Mouse (Mus musculus) neural tube, embryonic 13.5 days (tissue): ENCODE measurements around the gene Qprt. TPM values are rescaled to one million over a fixed set of nuclear protein-coding genes. Genes with fewer than 3 reads are reported as not detected.

Experiments
- ATAC-seq: fragments of 200-750 bp; cut with Nextera tagmentation; 2 replicates; pipeline ENCODE4 v1.8.0; 2017; ENCODE audit warnings: low read depth, mild to moderate bottlenecking, moderate TSS enrichment, moderate library complexity
- H3K27ac ChIP-seq: fragments of 300-500 bp; sonication (generic); replicated peaks from 2 replicates; pipeline ENCODE4 v1.5.1; 2015; ENCODE audit warnings: moderate library complexity, mild to moderate bottlenecking, inconsistent platforms
- H3K27me3 ChIP-seq: fragments of 300-500 bp; sonication (generic); 2 replicates; pipeline ENCODE4 v1.6.1; 2015; ENCODE audit warnings: mild to moderate bottlenecking, inconsistent platforms
- H3K36me3 ChIP-seq: fragments of 300-500 bp; sonication (generic); 2 replicates; pipeline ENCODE4 v1.6.1; 2015; ENCODE audit warnings: mild to moderate bottlenecking, inconsistent platforms
- H3K4me1 ChIP-seq: fragments of 300-500 bp; sonication (generic); replicated peaks from 2 replicates; pipeline ENCODE4 v1.6.1; 2015; ENCODE audit warnings: inconsistent platforms
- H3K4me2 ChIP-seq: fragments of 300-500 bp; sonication (generic); 2 replicates; pipeline ENCODE4 v1.6.1; 2015; ENCODE audit warnings: inconsistent platforms, mild to moderate bottlenecking, moderate library complexity
- H3K4me3 ChIP-seq: fragments of 300-500 bp; sonication (generic); 2 replicates; pipeline ENCODE4 v1.5.1; 2015; ENCODE audit warnings: mild to moderate bottlenecking, inconsistent platforms
- H3K9ac ChIP-seq: fragments of 300-500 bp; sonication (generic); 2 replicates; pipeline ENCODE4 v1.6.1; 2015; ENCODE audit warnings: moderate library complexity, mild to moderate bottlenecking, inconsistent platforms
- H3K9me3 ChIP-seq: fragments of 300-500 bp; sonication (generic); 2 replicates; pipeline ENCODE4 v1.6.1; 2016; ENCODE audit warnings: inconsistent platforms
- WGBS: fragments of 180-500 bp; shearing (Covaris S2); methylation state at CpG from one replicate; pipeline ENCODE4 v1.1.7; 2015; 5-methylcytosine and 5-hydroxymethylcytosine counted together
- polyA plus RNA-seq: library from polyadenylated mRNA; unstranded; fragments of >200 nt; fragmentation: Nextera tagmentation; extraction: Ambion mirVana; gene quantifications from 2 replicates; pipeline ENCODE4 v1.2.1, GENCODE M21; 2015

Qprt gene
- 0.63 and 1.4 TPM in 2 replicates for polyA plus RNA-seq

- peaks cover 10% of the 10 kb centered on the region for H3K4me1 ChIP-seq
- 9% methylated on average over 7 of the region's 7 CpGs for WGBS
- H3K4me3 ChIP-seq = no peak within 1 kb of the TSS
- no peaks in the 10 kb centered on the region for H3K36me3 ChIP-seq
- H3K9me3 ChIP-seq = peaks cover 8% of the 10 kb centered on the region; the same call in 1 of the 2 replicates
- H3K27ac ChIP-seq = no peak within 1 kb of the TSS
- H3K9ac ChIP-seq = no peak within 1 kb of the TSS
- no peak for ATAC-seq
- peaks cover 28% of the 10 kb centered on the region for H3K27me3 ChIP-seq
- no peak within 1 kb of the TSS for H3K4me2 ChIP-seq
Measured at GRCm38 (mm10) chr7:127121911-127122270, at the start of gene Qprt. TSS of gene Qprt (minus strand) at chr7:127122226.

GRCm38 (mm10) chr7:127166501-127166900 lies 44.5 kb upstream of the Qprt start:
- Histone ChIP-seq H3K27ac (no peak overlapping the region), H3K4me3 (no peak overlapping the region), H3K9ac (no peak overlapping the region), H3K9me3 (no peaks in the 10 kb centered on the region), H3K4me2 (no peak overlapping the region), H3K36me3 (no peaks in the 10 kb centered on the region), H3K4me1 (no peaks in the 10 kb centered on the region), H3K27me3 (no peaks in the 10 kb centered on the region)
- no peak for ATAC-seq
- 95% methylated on average over 5 of the region's 5 CpGs for WGBS

DNA sequence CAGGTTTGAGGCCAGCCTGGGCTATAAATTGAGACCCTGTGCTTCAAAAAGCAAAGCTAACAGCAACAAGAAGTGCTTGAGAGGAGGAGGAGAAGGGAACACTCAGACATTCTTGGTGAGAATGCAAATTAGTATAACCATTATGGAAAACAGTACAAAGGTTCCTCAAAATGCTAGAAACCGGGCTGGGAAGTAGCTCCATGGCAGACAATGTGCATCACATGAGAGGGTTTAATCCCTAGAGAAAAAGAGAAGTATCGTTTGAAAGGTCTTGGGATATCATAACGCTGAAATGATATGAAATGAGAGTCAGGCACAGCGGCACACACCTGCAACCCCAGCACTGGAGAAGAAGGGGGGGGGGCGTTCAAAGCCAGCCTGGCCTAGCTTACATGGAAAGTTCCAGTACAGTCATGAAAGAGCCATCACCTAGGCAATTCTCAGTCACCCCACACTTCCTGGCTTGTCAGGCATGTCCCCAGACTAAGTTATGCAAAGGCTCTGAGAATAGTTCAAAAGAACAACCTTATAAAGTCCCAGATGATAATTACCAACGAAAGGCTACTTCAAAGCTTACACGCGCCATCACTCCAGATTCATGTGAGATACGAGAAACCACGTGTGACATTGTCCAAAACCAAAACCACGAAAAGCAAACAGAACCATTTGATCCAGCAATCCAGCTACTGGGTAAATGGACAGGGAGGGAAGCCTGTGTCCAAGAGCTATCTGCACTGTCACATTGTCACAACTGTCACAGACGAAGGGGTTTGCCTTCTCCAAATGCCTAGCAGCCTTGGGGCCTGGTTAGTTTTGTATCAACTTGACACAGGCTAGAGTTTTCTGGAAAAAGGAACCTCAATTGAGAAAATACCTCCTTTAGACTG lies 43.8 kb upstream of the Qprt start:
- Histone ChIP-seq H3K27ac (no peak overlapping the region), H3K4me1 (no peaks in the 10 kb centered on the region), H3K9ac (no peak overlapping the region), H3K4me3 (no peak overlapping the region), H3K4me2 (no peak overlapping the region), H3K36me3 (no peaks in the 10 kb centered on the region), H3K9me3 (no peaks in the 10 kb centered on the region), H3K27me3 (no peaks in the 10 kb centered on the region)
- no peak for ATAC-seq
- WGBS = 89% methylated on average over 12 of the region's 12 CpGs

GRCm38 (mm10) chr7:127164002-127164401 lies 42.0 kb upstream of the Qprt start:
- 91% methylated on average over 4 of the region's 4 CpGs for WGBS
- no peak for ATAC-seq

GRCm38 (mm10) chr7:127162546-127162945 lies 40.5 kb upstream of the Qprt start:
- Histone ChIP-seq H3K9me3 (no peaks in the 10 kb centered on the region), H3K4me1 (no peaks in the 10 kb centered on the region), H3K27ac (no peak overlapping the region), H3K4me3 (no peak overlapping the region), H3K27me3 (no peaks in the 10 kb centered on the region), H3K4me2 (no peak overlapping the region), H3K9ac (no peak overlapping the region), H3K36me3 (no peaks in the 10 kb centered on the region)
- WGBS = 83% methylated on average over 5 of the region's 5 CpGs
- no peak for ATAC-seq

More at GRCm38 (mm10) chr7:127164002-127164401, 42.0 kb upstream of the Qprt start:
- no peaks in the 10 kb centered on the region for H3K36me3 ChIP-seq
- H3K4me3 ChIP-seq = no peak overlapping the region
- no peaks in the 10 kb centered on the region for H3K4me1 ChIP-seq
- H3K4me2 ChIP-seq = no peak overlapping the region
- no peaks in the 10 kb centered on the region for H3K27me3 ChIP-seq
- no peaks in the 10 kb centered on the region for H3K9me3 ChIP-seq
- no peak overlapping the region for H3K9ac ChIP-seq
- no peak overlapping the region for H3K27ac ChIP-seq

DNA sequence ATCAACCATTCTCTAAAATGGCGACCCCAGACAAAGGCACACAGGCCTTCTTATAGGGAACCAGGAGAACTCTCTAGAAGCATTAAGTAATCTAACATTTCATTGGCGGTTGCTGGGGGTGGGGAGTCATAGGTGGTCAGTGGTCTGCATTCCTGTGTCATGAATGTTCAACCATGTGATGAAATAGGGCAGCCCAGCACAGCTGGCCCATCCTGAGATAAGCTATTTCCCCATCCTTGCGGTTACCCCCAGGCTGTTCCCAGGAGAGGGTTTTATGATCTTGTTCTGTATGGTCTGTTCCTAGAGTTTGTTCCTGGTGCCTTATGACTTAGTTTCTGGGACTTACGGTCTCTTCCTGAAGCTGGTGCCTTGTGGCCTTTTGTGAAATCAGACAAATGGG lies 35.5 kb upstream of the Qprt start:
- no peak overlapping the region for H3K4me3 ChIP-seq
- H3K9me3 ChIP-seq = no peaks in the 10 kb centered on the region
- no peak for ATAC-seq
- H3K9ac ChIP-seq = no peak overlapping the region
- 86% methylated on average over 4 of the region's 4 CpGs for WGBS
- H3K36me3 ChIP-seq = no peaks in the 10 kb centered on the region
- no peak overlapping the region for H3K4me2 ChIP-seq
- H3K27me3 ChIP-seq = no peaks in the 10 kb centered on the region
- no peak overlapping the region for H3K27ac ChIP-seq
- no peaks in the 10 kb centered on the region for H3K4me1 ChIP-seq

GRCm38 (mm10) chr7:127153477-127153876 lies 31.5 kb upstream of the Qprt start:
- Histone ChIP-seq H3K27me3 (no peaks in the 10 kb centered on the region), H3K4me2 (no peak overlapping the region), H3K4me3 (no peak overlapping the region), H3K4me1 (no peaks in the 10 kb centered on the region), H3K27ac (no peak overlapping the region), H3K36me3 (no peaks in the 10 kb centered on the region), H3K9me3 (no peaks in the 10 kb centered on the region), H3K9ac (no peak overlapping the region)
- no peak for ATAC-seq
- 89% methylated on average over 3 of the region's 3 CpGs for WGBS

DNA sequence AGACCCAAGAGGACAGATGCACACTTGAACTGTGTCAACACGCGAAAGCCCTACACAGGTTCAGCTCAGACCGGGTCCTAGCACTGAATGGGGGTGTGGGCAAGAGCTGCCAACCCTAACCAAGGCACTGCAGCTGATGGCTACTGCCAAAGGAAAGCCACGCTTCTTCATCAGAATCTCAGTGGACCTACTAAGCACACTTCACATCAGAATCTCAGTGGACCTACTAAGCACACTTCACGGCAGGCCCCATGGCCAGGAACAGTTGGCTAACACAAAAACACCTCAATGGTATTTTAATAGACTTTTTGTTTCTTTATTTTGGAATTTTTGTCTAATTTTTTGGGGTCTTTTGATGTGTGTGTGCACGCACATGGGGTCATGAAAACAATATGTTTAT lies 30.4 kb upstream of the Qprt start:
- Histone ChIP-seq H3K4me3 (no peak overlapping the region), H3K9me3 (no peaks in the 10 kb centered on the region), H3K4me1 (no peaks in the 10 kb centered on the region), H3K27ac (no peak overlapping the region), H3K4me2 (no peak overlapping the region), H3K36me3 (no peaks in the 10 kb centered on the region), H3K9ac (no peak overlapping the region), H3K27me3 (no peaks in the 10 kb centered on the region)
- 87% methylated on average over 6 of the region's 6 CpGs for WGBS
- ATAC-seq = no peak

- H3K27me3 ChIP-seq = no peaks in the 10 kb centered on the region
- ATAC-seq = no peak
- H3K9ac ChIP-seq = no peak overlapping the region
- no peak overlapping the region for H3K27ac ChIP-seq
- H3K9me3 ChIP-seq = no peaks in the 10 kb centered on the region
- no peak overlapping the region for H3K4me2 ChIP-seq
- 81% methylated on average over 3 of the region's 3 CpGs for WGBS
- H3K4me3 ChIP-seq = no peak overlapping the region
- no peaks in the 10 kb centered on the region for H3K4me1 ChIP-seq
- no peaks in the 10 kb centered on the region for H3K36me3 ChIP-seq
Measured at GRCm38 (mm10) chr7:127147901-127148300, 25.9 kb upstream of the Qprt start.

- Histone ChIP-seq H3K9ac (no peak overlapping the region), H3K27me3 (no peaks in the 10 kb centered on the region), H3K4me2 (no peak overlapping the region), H3K4me3 (no peak overlapping the region), H3K4me1 (no peaks in the 10 kb centered on the region), H3K36me3 (no peaks in the 10 kb centered on the region), H3K27ac (no peak overlapping the region), H3K9me3 (no peaks in the 10 kb centered on the region)
- ATAC-seq = no peak
- 66% methylated on average over 2 of the region's 2 CpGs for whole genome bisulfite sequencing
Measured at GRCm38 (mm10) chr7:127146267-127146603, 24.2 kb upstream of the Qprt start.

GRCm38 (mm10) chr7:127145387-127146266 lies 23.6 kb upstream of the Qprt start:
- H3K4me1 ChIP-seq = no peaks in the 10 kb centered on the region
- WGBS = 62% methylated on average over 9 of the region's 9 CpGs
- no peaks in the 10 kb centered on the region for H3K36me3 ChIP-seq
- H3K4me3 ChIP-seq = no peak overlapping the region
- no peak overlapping the region for H3K9ac ChIP-seq
- H3K4me2 ChIP-seq = no peak overlapping the region
- H3K9me3 ChIP-seq = no peaks in the 10 kb centered on the region
- no peaks in the 10 kb centered on the region for H3K27me3 ChIP-seq
- H3K27ac ChIP-seq = no peak overlapping the region
- no peak for ATAC-seq

GRCm38 (mm10) chr7:127144412-127144811 lies 22.4 kb upstream of the Qprt start:
- ATAC-seq = no peak
- H3K4me2 ChIP-seq = no peak overlapping the region
- no peaks in the 10 kb centered on the region for H3K9me3 ChIP-seq
- H3K27ac ChIP-seq = no peak overlapping the region
- H3K9ac ChIP-seq = no peak overlapping the region
- no peaks in the 10 kb centered on the region for H3K27me3 ChIP-seq
- H3K4me3 ChIP-seq = no peak overlapping the region
- 92% methylated on average over 7 of the region's 7 CpGs for WGBS
- no peaks in the 10 kb centered on the region for H3K4me1 ChIP-seq
- no peaks in the 10 kb centered on the region for H3K36me3 ChIP-seq
